ENCODE assay signal across 8 mouse cellular contexts in genomic region chr17:28761871-28762270, GRCm38 (mm10). TPM values are rescaled to one million over a fixed set of nuclear protein-coding genes. Genes with fewer than 3 reads are reported as not detected.
A peak's percentile ranks its signal among the peaks of the same experiment; 100 is the strongest.
DNase-seq lines count a peak whose midpoint lies in the region; ATAC-seq and TF ChIP-seq lines count a peak whose summit lies in the region.
"Had no signal": no experiment of that assay in that cellular context is flagged by ENCODE, and none has a peak within 500 bp of the region (broad histone marks: within the 10 kb centered on the region; RNA-seq: fewer than 3 reads in every experiment).

No protein-coding gene starts in this region.

- 18% methylated on average over 3 of the region's 3 CpGs for WGBS in spleen, adult 2 months

- H3K36me3 ChIP-seq in spleen, adult 2 months (ENCODE audit: control insufficient read depth, insufficient read depth, low read length) = no peaks in the 10 kb centered on the region
- H3K36me3 ChIP-seq: limb, embryonic 15.5 days had no signal

- H3K4me1 ChIP-seq in spleen, adult 2 months (ENCODE audit: control insufficient read depth, insufficient read depth, insufficient read length) = no peaks in the 10 kb centered on the region
- H3K4me1 ChIP-seq: limb, embryonic 15.5 days had no signal

- no peak for TF ChIP-seq POLR2A in spleen, adult 2 months (IDR thresholded peaks at IDR 0.05; ENCODE audit: low read depth, low read length)

- no peak overlapping the region for H3K4me3 ChIP-seq in spleen, adult 2 months (ENCODE audit: extremely low read depth, insufficient read depth, insufficient read length)
- H3K4me3 ChIP-seq: limb, embryonic 15.5 days had no signal

- no peaks in the 10 kb centered on the region for H3K27me3 ChIP-seq in spleen, adult 2 months (ENCODE audit: control insufficient read depth, insufficient read depth, low read length)
- H3K27me3 ChIP-seq: limb, embryonic 15.5 days had no signal

- no peak overlapping the region for H3K27ac ChIP-seq in spleen, adult 2 months (ENCODE audit: insufficient read depth, low read length)
- H3K27ac ChIP-seq: limb, embryonic 15.5 days had no signal

- DNase-seq in Muller cell, postnatal 12 days (ENCODE audit: inconsistent ontology term) = peak; percentile 45
- peak; percentile 87 to 92 for DNase-seq in cerebellum, postnatal 14 days
- DNase-seq in layer of hippocampus, adult 8-10 months (ENCODE audit: low spot score in 2 of 2) = peak; percentile 36 to 77
- peak; percentile 87 for DNase-seq in lung, postnatal 36 days
- DNase-seq in spleen, adult 2 months (ENCODE audit: low read depth in 1 of 2, low spot score in 2 of 2) = peak; percentile 43 to 72

- ATAC-seq in CD4-positive, CD25-positive, alpha-beta regulatory T cell, adult 4 months = peak; percentile 57
- peak; percentile 96 for ATAC-seq in granulocyte monocyte progenitor cell, adult 5-6 weeks (replicated peaks; ENCODE audit: poor library complexity, severe bottlenecking)

- peak; percentile 90; the same call in 1 of the 2 replicates for TF ChIP-seq CTCF in spleen, adult 2 months (IDR thresholded peaks at IDR 0.05; ENCODE audit: extremely low read depth, insufficient read depth, insufficient read length, insufficient replicate concordance)

RNA-seq across cellular contexts. Expression of gene Mapk13, which starts 7.2 kb away (rescaled TPM):
- not detected for polyA plus RNA-seq in CD4-positive, CD25-positive, alpha-beta regulatory T cell, adult 4 months (2017; shearing (Covaris generic))
- 1.8 and 2.0 TPM in 2 replicates for total RNA-seq in granulocyte monocyte progenitor cell, adult 5-6 weeks (2014; fragmentation: Nextera tagmentation)
- total RNA-seq in granulocyte monocyte progenitor cell, adult 5-6 weeks (2017) = 0.88 and 3.4 TPM in 2 replicates
- 1 to 10 TPM; 1.0 to 3.5 (median 2.0) TPM for total RNA-seq in layer of hippocampus, adult 8-10 months (2022)
- 1.1 and 2.6 TPM in 2 replicates for polyA plus RNA-seq in spleen, adult 2 months (2012; rRNA removed)

RNA-seq across cellular contexts. Expression of gene AC170998.1, which starts 36.0 kb away (rescaled TPM):
- 10 to 100 TPM; 10.1 TPM for polyA plus RNA-seq in CD4-positive, CD25-positive, alpha-beta regulatory T cell, adult 4 months (2017; shearing (Covaris generic))
- total RNA-seq in granulocyte monocyte progenitor cell, adult 5-6 weeks (2014; fragmentation: Nextera tagmentation) = 10.5 and 19.9 TPM in 2 replicates
- 1.3 and 3.2 TPM in 2 replicates for total RNA-seq in granulocyte monocyte progenitor cell, adult 5-6 weeks (2017)
- 1 to 10 TPM; 2.5 to 5.3 (median 3.2) TPM for total RNA-seq in layer of hippocampus, adult 8-10 months (2022)
- polyA plus RNA-seq in spleen, adult 2 months (2012; rRNA removed) = 0.28 and 0.81 TPM in 2 replicates

RNA-seq across cellular contexts. Expression of gene Brpf3, which starts 39.0 kb away (rescaled TPM):
- 1 to 10 TPM; 1.1 to 2.2 TPM for polyA plus RNA-seq in CD4-positive, CD25-positive, alpha-beta regulatory T cell, adult 4 months (2017; shearing (Covaris generic))
- 30.4 and 39.0 TPM in 2 replicates for total RNA-seq in granulocyte monocyte progenitor cell, adult 5-6 weeks (2014; fragmentation: Nextera tagmentation)
- total RNA-seq in granulocyte monocyte progenitor cell, adult 5-6 weeks (2017) = 2.8 and 15.2 TPM in 2 replicates
- 10 to 100 TPM; 39.8 to 56.2 (median 50.5) TPM for total RNA-seq in layer of hippocampus, adult 8-10 months (2022)
- 42.9 and 43.2 TPM in 2 replicates for polyA plus RNA-seq in spleen, adult 2 months (2012; rRNA removed)
